Mouse (Mus musculus) 3T3-L1 (cell line): Measurements from ENCODE around the gene Dynll2.

ENCODE experiments used
- DNase-seq: peaks from one replicate; pipeline ENCODE4 v3.0.0-alpha.2; 2015; ENCODE audit warnings: low read depth, low spot score

Gene Dynll2

GRCm38 (mm10) chr11:87986831-87987793 is at the start of gene Dynll2:
TSS of gene Dynll2 (minus strand) at chr11:87987533.
- DNase-seq, result peak; percentile 89

GRCm38 (mm10) chr11:88036761-88037251 is 49.5 kb upstream of the Dynll2 start:
- DNase-seq, result no peak

GRCm38 (mm10) chr11:88035970-88036369 is 48.6 kb upstream of the Dynll2 start:
- no peak for DNase-seq

GRCm38 (mm10) chr11:88031753-88032152 is 44.4 kb upstream of the Dynll2 start:
- no peak for DNase-seq

- DNase-seq, result peak; percentile 43
These were observed 43.5 kb upstream of the Dynll2 start for GRCm38 (mm10) chr11:88030836-88031235.

- DNase-seq, result no peak
These were observed 42.9 kb upstream of the Dynll2 start for GRCm38 (mm10) chr11:88030219-88030618.

- DNase-seq, result no peak
These were observed 40.9 kb upstream of the Dynll2 start for GRCm38 (mm10) chr11:88028193-88028684.

- DNase-seq, result peak; percentile 44
These were observed 40.2 kb upstream of the Dynll2 start for GRCm38 (mm10) chr11:88027391-88028035.

- peak; percentile 48 for DNase-seq
These were observed 36.6 kb upstream of the Dynll2 start for GRCm38 (mm10) chr11:88023933-88024332.

- no peak for DNase-seq
These were observed 28.5 kb upstream of the Dynll2 start for GRCm38 (mm10) chr11:88015795-88016194.

GRCm38 (mm10) chr11:88015161-88015560 is 27.8 kb upstream of the Dynll2 start:
- DNase-seq, result no peak

- DNase-seq, result no peak
These were observed 26.3 kb upstream of the Dynll2 start for GRCm38 (mm10) chr11:88013632-88014031.

GRCm38 (mm10) chr11:88012621-88013244 is 25.4 kb upstream of the Dynll2 start:
- no peak for DNase-seq

- no peak for DNase-seq
These were observed 24.6 kb upstream of the Dynll2 start for GRCm38 (mm10) chr11:88011914-88012419.

- no peak for DNase-seq
These were observed 24.0 kb upstream of the Dynll2 start for GRCm38 (mm10) chr11:88011208-88011913.

- no peak for DNase-seq
These were observed 22.3 kb upstream of the Dynll2 start for GRCm38 (mm10) chr11:88009542-88010190.

GRCm38 (mm10) chr11:88008641-88009040 is 21.3 kb upstream of the Dynll2 start:
- DNase-seq, result no peak

GRCm38 (mm10) chr11:88004123-88004522 is 16.8 kb upstream of the Dynll2 start:
- DNase-seq, result peak; percentile 56

- no peak for DNase-seq
These were observed 15.4 kb upstream of the Dynll2 start for GRCm38 (mm10) chr11:88002738-88003137.

- DNase-seq, result no peak
These were observed 12.4 kb upstream of the Dynll2 start for GRCm38 (mm10) chr11:87999751-88000150.
